Mouse (Mus musculus): ENCODE measurements around the gene Ccnt1.

- TF ChIP-seq CTCF (IDR thresholded peaks at IDR 0.05; ENCODE audit: low read depth, low read length), result no peak
- no peak for TF ChIP-seq POLR2A (IDR thresholded peaks at IDR 0.05; ENCODE audit: borderline replicate concordance, low read depth, low read length)
These were observed 2.3 kb downstream of the Ccnt1 start for GRCm38 (mm10) chr15:98568256-98569033.

All from bone marrow macrophage, adult 2 months (primary cell).